Mouse (Mus musculus) G1E (cell line): ENCODE results near the gene Lin54. TPM values are rescaled to one million over a fixed set of nuclear protein-coding genes. Genes with fewer than 3 reads are reported as not detected.
A peak's percentile ranks its signal among the peaks of the same experiment; 100 is the strongest.

ENCODE experiments used
- ATAC-seq: 2 replicates; pipeline ENCODE4 v1.8.0; 2016; ENCODE audit warnings: mild to moderate bottlenecking; ENCODE audit not compliant: insufficient number of reproducible peaks, poor library complexity, low FRiP score, severe bottlenecking; ENCODE audit errors: extremely low read depth
- DNase-seq: peaks from one replicate; pipeline ENCODE4 v3.0.0; 2012; ENCODE audit warnings: low spot score
- H3K27me3 ChIP-seq: 2 replicates; pipeline ENCODE4 v1.6.1; 2012; ENCODE audit warnings: mild to moderate bottlenecking, low read length, inconsistent platforms; ENCODE audit not compliant: insufficient read depth
- H3K36me3 ChIP-seq: replicated peaks from 2 replicates; pipeline ENCODE3; 2012; ENCODE audit warnings: mild to moderate bottlenecking, inconsistent platforms
- H3K4me1 ChIP-seq: 2 replicates; pipeline ENCODE4 v1.6.1; 2012; ENCODE audit warnings: low read depth, low read length, inconsistent platforms, mixed read lengths; ENCODE audit not compliant: insufficient read depth
- H3K4me3 ChIP-seq: 2 replicates; pipeline ENCODE4 v1.5.1; 2012; ENCODE audit warnings: low read depth, mild to moderate bottlenecking, inconsistent platforms, low read length, moderate library complexity, mixed read lengths
- H3K9me3 ChIP-seq: replicated peaks from 2 replicates; pipeline ENCODE4 v1.6.1; 2012; ENCODE audit warnings: inconsistent platforms
- CTCF ChIP-seq: IDR thresholded peaks from 2 replicates; pipeline ENCODE4 v1.5.1; 2012; ENCODE audit warnings: low read depth, low read length, inconsistent platforms, mixed read lengths
- GATA1 ChIP-seq: IDR thresholded peaks from 2 replicates; pipeline ENCODE4 v1.6.1; 2012; ENCODE audit warnings: borderline replicate concordance, low read length, inconsistent platforms, mixed read lengths
- GATA2 ChIP-seq: IDR thresholded peaks from 2 replicates; pipeline ENCODE4 v1.6.1; 2012; ENCODE audit warnings: low read depth, low read length, inconsistent platforms, borderline replicate concordance
- POLR2AphosphoS5 ChIP-seq: IDR thresholded peaks from 2 replicates; pipeline ENCODE4 v1.6.1; 2012; ENCODE audit warnings: low read depth, low read length, inconsistent platforms; ENCODE audit not compliant: insufficient replicate concordance
- TAL1 ChIP-seq: conservative IDR thresholded peaks from 2 replicates; pipeline ENCODE4 v1.6.1; 2012; ENCODE audit warnings: low read depth, low read length, inconsistent platforms, mixed read lengths
- polyA plus RNA-seq: library from polyadenylated mRNA; stranded (reverse); fragments of >175 nt; gene quantifications from 2 replicates; pipeline ENCODE4 v1.2.3, GENCODE M21; 2012
- total RNA-seq, 2 experiments: library from RNA; stranded (forward) in 1 of 2; stranded (reverse) in 1 of 2; fragments of 200-1000 nt in 1 of 2; fragments of >200 nt in 1 of 2; fragmentation: Nextera tagmentation in 1 of 2; gene quantifications; 2 replicates each; pipeline ENCODE4 v1.2.3; 2014 to 2017

The Lin54 gene
- total and polyA plus RNA-seq, 3 experiments = 2.7 to 80.4 (median 76.0) TPM

DNA sequence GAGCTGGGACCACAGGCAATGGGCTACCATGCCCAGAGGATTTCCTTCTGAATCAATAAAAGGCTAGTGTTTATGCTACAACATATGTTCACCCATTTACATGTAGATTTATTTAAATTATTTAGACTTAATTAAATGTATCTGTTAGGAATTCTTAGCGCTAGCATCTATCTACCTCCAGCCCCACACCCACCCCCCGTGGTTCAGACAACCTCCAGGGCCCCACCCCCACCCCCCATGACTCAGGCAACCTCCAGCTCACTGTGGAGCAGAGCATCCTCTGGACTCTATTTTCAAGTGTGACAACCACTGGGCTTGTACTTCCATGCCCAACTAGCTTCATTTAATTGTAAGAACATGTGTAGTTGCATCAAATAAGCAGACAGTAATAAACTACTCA, 48.6 kb downstream of the Lin54 start:
- no peak for TF ChIP-seq CTCF
- TF ChIP-seq GATA1 = no peak
- Histone ChIP-seq H3K36me3 (peaks cover 97% of the 10 kb centered on the region), H3K4me1 (no peaks in the 10 kb centered on the region; the same call in 1 of the 2 replicates), H3K4me3 (no peak overlapping the region), H3K9me3 (no peaks in the 10 kb centered on the region), H3K27me3 (no peaks in the 10 kb centered on the region)
- ATAC-seq (no peak), DNase-seq (no peak)

- peaks cover 8% of the 10 kb centered on the region for H3K4me1 ChIP-seq
- H3K36me3 ChIP-seq = peaks cover 76% of the 10 kb centered on the region
- ATAC-seq (no peak), DNase-seq (no peak)
- H3K9me3 ChIP-seq = peaks cover 6% of the 10 kb centered on the region
- no peak overlapping the region for H3K4me3 ChIP-seq
- H3K27me3 ChIP-seq = no peaks in the 10 kb centered on the region
- no peak for TF ChIP-seq CTCF
- TF ChIP-seq TAL1 = no peak
- TF ChIP-seq POLR2AphosphoS5 = no peak
- no peak for TF ChIP-seq GATA1
Measured at GRCm38 (mm10) chr5:100438796-100439195, 61.6 kb downstream of the Lin54 start.

GRCm38 (mm10) chr5:100437917-100438316, 62.5 kb downstream of the Lin54 start:
- Histone ChIP-seq H3K9me3 (peaks cover 6% of the 10 kb centered on the region), H3K4me3 (no peak overlapping the region), H3K4me1 (peaks cover 8% of the 10 kb centered on the region), H3K27me3 (no peaks in the 10 kb centered on the region), H3K36me3 (peaks cover 74% of the 10 kb centered on the region)
- TF ChIP-seq TAL1 = no peak
- no peak for TF ChIP-seq GATA1
- no peak for TF ChIP-seq GATA2
- no peak for TF ChIP-seq POLR2AphosphoS5
- TF ChIP-seq CTCF = no peak
- no peak for DNase-seq
- no peak for ATAC-seq

- no peak overlapping the region for H3K4me3 ChIP-seq
- no peak for DNase-seq
- peaks cover 8% of the 10 kb centered on the region for H3K4me1 ChIP-seq
- no peak for ATAC-seq
- no peaks in the 10 kb centered on the region for H3K27me3 ChIP-seq
- peaks cover 6% of the 10 kb centered on the region for H3K9me3 ChIP-seq
- no peak for TF ChIP-seq POLR2AphosphoS5
- TF ChIP-seq GATA1 = no peak
- peaks cover 74% of the 10 kb centered on the region for H3K36me3 ChIP-seq
Measured at GRCm38 (mm10) chr5:100437086-100437485, 63.4 kb downstream of the Lin54 start.

DNA sequence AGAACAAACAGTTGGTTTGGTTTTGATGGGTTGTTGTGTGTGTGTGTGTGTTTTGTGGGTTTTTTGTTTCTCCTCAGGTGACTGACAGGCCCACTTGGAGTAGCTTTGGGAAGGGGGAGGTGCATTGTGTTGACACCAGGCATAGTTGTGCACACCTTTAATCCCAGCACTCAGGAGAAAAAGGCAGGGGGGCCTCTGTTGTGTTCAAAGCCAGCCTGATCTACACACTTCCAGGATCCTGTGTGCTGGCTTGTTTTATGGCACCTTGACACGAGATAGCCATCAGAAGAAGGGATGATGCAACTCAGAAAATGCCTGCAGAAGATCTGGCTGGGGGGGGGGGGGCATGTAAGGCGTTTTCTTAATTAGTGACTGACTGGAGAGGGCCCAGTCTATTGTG, 69.5 kb downstream of the Lin54 start:
- ATAC-seq = no peak
- no peaks in the 10 kb centered on the region for H3K9me3 ChIP-seq
- peak overlapping the region; percentile 43; the same call in 1 of the 2 replicates for H3K4me3 ChIP-seq
- peaks cover 57% of the 10 kb centered on the region for H3K36me3 ChIP-seq
- H3K27me3 ChIP-seq = no peaks in the 10 kb centered on the region
- no peak for DNase-seq
- H3K4me1 ChIP-seq = peaks cover 41% of the 10 kb centered on the region
- TF ChIP-seq CTCF = no peak
- TF ChIP-seq GATA2 = no peak
- no peak for TF ChIP-seq TAL1
- TF ChIP-seq GATA1 = no peak
- TF ChIP-seq POLR2AphosphoS5 = no peak

GRCm38 (mm10) chr5:100430076-100430390, 70.4 kb downstream of the Lin54 start:
- Histone ChIP-seq H3K36me3 (peaks cover 51% of the 10 kb centered on the region), H3K27me3 (no peaks in the 10 kb centered on the region), H3K4me1 (peaks cover 45% of the 10 kb centered on the region), H3K4me3 (peak overlapping the region; percentile 97), H3K9me3 (no peaks in the 10 kb centered on the region)
- ATAC-seq (no peak), DNase-seq (no peak)
- TF ChIP-seq GATA2 = no peak
- no peak for TF ChIP-seq TAL1
- no peak for TF ChIP-seq GATA1
- TF ChIP-seq POLR2AphosphoS5 = no peak

DNA sequence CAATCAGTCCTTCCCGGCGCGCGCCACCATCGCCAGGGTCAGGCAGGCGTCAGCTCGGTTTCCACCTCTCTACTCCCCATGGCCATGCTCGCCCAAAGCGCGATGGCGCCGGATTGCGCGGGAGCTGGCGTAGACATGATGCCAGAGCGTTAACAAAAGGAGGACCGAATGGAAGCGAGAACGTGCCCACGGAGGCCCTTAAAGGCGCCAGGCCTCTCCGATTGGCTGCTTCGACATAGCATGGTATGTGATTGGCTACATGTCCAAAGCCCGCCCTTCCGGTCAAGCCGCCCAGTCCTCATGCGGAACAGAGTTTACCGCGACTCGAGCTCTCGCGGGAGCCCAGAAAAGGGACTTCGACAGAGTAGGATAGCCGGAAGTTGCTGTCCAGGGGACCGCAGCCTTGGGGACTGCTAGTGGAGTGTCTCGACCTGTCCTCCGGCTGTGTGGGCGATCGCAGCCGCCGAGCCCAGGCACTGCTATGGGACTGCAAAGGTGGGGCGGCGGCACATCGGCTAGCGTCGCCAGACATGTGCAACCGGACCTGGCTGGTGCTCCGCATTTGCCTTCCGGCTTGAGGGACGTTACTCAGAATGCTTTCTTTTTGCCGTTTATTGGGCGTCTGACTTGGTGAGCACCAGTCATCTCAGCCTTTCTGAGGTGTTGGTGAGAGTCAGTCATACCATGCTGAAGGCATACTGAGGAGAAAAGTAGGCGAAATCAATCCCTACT, 70.9 kb downstream of the Lin54 start:
- peaks cover 50% of the 10 kb centered on the region for H3K4me1 ChIP-seq
- H3K27me3 ChIP-seq = no peaks in the 10 kb centered on the region
- H3K4me3 ChIP-seq = peak overlapping the region; percentile 97
- peak; percentile 100 for DNase-seq
- H3K9me3 ChIP-seq = no peaks in the 10 kb centered on the region
- peaks cover 54% of the 10 kb centered on the region for H3K36me3 ChIP-seq
- TF ChIP-seq TAL1 (no peak), GATA2 (no peak), POLR2AphosphoS5 (peak; percentile 92), CTCF (no peak), GATA1 (no peak)
- peak; percentile 95 for ATAC-seq
